Mouse (Mus musculus) liver, embryonic 16.5 days (tissue): ENCODE results near the gene Loxl1. TPM values are rescaled to one million over a fixed set of nuclear protein-coding genes. Genes with fewer than 3 reads are reported as not detected.

ENCODE experiments used
- ATAC-seq: fragments of 200-750 bp; cut with Nextera tagmentation; 2 replicates; pipeline ENCODE4 v1.8.0; 2017; ENCODE audit warnings: low read depth, mild to moderate bottlenecking, moderate number of reproducible peaks, moderate library complexity
- H3K27ac ChIP-seq: fragments of 300-500 bp; sonication (generic); 2 replicates; pipeline ENCODE4 v1.5.1; 2014; ENCODE audit warnings: mild to moderate bottlenecking, low read length
- H3K27me3 ChIP-seq: fragments of 300-500 bp; sonication (generic); 2 replicates; pipeline ENCODE4 v1.6.1; 2014; ENCODE audit warnings: low read depth, low read length, mixed read lengths; ENCODE audit not compliant: control insufficient read depth, insufficient read depth
- H3K36me3 ChIP-seq: fragments of 300-500 bp; sonication (generic); 2 replicates; pipeline ENCODE4 v1.6.1; 2014; ENCODE audit warnings: mild to moderate bottlenecking; ENCODE audit not compliant: control insufficient read depth, insufficient read depth
- H3K4me1 ChIP-seq: fragments of 300-500 bp; sonication (generic); 2 replicates; pipeline ENCODE4 v1.6.1; 2014; ENCODE audit warnings: low read depth, low read length, mixed read lengths; ENCODE audit not compliant: control insufficient read depth
- H3K4me2 ChIP-seq: fragments of 300-500 bp; sonication (generic); 2 replicates; pipeline ENCODE4 v1.6.1; 2014; ENCODE audit warnings: low read depth, low read length, mixed read lengths
- H3K4me3 ChIP-seq: fragments of 300-500 bp; sonication (generic); 2 replicates; pipeline ENCODE4 v1.5.1; 2014; ENCODE audit warnings: low read depth, mild to moderate bottlenecking, low read length
- H3K9ac ChIP-seq: fragments of 300-500 bp; sonication (generic); 2 replicates; pipeline ENCODE4 v1.6.1; 2014; ENCODE audit warnings: low read depth, low read length
- H3K9me3 ChIP-seq: fragments of 300-500 bp; sonication (generic); replicated peaks from 2 replicates; pipeline ENCODE4 v1.6.1; 2016; ENCODE audit warnings: low read length; ENCODE audit not compliant: control insufficient read depth
- WGBS: fragments of 180-500 bp; shearing (Covaris S2); extraction: QIAGEN DNeasy Blood & Tissue Kit; methylation state at CpG from one replicate; pipeline ENCODE4 v1.1.7; 2014; ENCODE audit not compliant: insufficient replicate concordance; 5-methylcytosine and 5-hydroxymethylcytosine counted together
- polyA plus RNA-seq: library from polyadenylated mRNA; unstranded; fragments of >200 nt; fragmentation: Nextera tagmentation; extraction: Ambion mirVana; gene quantifications from 2 replicates; pipeline ENCODE4 v1.2.1, GENCODE M21; 2015

The Loxl1 gene
- polyA plus RNA-seq, 1 experiment from 2014 or later = 2.2 TPM

DNA sequence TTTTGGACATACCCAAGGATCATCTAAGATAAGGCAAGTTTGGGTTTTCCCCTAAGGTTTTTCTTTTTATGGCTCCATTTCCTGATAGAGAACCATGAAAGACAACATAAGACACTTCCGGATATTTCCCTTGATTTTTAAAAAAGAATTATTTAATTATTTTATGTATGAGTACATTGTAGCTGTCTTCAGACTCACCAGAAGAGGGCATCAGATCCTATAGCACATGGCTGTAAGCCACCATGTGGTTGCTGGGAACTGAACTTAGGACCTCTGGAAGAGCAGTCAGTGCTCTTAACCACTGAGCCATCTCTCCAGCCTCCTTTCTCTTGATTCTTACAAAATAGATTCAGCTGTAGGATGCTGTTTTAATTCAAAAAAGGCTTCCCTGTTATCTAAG is 28.8 kb upstream of the Loxl1 start:
- no peaks in the 10 kb centered on the region for H3K9me3 ChIP-seq
- H3K4me2 ChIP-seq = no peak overlapping the region
- H3K4me3 ChIP-seq = no peak overlapping the region
- H3K9ac ChIP-seq = no peak overlapping the region
- no peaks in the 10 kb centered on the region for H3K27me3 ChIP-seq
- 67% methylated on average over 1 of the region's 1 CpGs for WGBS
- H3K36me3 ChIP-seq = no peaks in the 10 kb centered on the region
- H3K4me1 ChIP-seq = no peaks in the 10 kb centered on the region
- ATAC-seq = no peak
- no peak overlapping the region for H3K27ac ChIP-seq

DNA sequence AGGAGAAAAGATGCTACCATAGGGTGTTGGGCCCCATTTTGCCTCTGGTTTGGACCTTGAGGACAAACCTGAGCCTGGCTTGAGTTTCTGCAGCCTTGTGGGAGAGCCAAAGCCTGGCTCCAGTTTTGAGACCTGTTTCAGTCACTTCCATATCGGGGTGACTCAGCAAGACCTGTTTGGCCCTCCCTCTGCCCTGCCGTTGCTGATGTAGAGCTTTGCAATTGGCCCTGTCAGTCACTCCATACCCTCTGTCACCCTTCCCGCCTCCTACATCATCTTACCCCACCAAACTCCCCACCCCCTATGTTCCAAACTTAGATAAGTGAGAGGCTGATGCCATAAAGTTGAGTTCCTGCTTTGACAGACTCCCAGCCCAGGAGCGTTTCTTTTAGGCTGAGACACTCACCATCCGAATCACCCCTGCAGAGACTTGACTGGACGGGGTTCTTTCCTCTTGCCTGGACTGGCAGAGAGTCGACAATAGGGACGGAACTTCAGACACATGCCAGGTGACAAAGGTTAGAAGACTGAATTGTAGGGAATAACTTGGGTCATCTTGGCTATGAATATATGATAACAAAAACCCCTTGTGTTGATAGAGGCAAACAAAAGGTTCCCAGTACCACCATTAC is 23.8 kb upstream of the Loxl1 start:
- Histone ChIP-seq H3K27ac (no peak overlapping the region), H3K9me3 (no peaks in the 10 kb centered on the region), H3K36me3 (no peaks in the 10 kb centered on the region), H3K4me1 (no peaks in the 10 kb centered on the region), H3K9ac (no peak overlapping the region), H3K27me3 (no peaks in the 10 kb centered on the region), H3K4me2 (no peak overlapping the region), H3K4me3 (no peak overlapping the region)
- 49% methylated on average over 8 of the region's 8 CpGs for WGBS
- no peak for ATAC-seq

DNA sequence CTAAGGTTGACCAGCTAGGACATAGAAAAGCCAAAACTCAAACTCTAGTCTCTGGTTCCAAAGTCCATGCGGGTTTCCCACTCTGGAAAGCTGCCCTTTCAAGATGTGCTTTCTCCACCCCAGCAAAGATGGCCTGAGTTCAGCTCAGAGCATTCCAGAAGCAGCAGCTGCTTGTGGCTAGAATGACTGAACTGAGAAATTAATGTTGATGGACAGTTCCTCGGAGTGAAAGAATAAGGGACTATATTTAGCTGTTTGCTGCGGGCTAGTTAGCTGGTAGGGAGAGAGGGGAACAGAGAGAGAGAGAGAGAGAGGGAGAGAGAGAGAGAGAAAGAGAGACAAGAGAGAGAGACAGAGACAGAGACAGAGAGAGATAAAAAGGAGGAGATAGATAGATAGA is 18.3 kb upstream of the Loxl1 start:
- ATAC-seq = no peak
- no peaks in the 10 kb centered on the region for H3K4me1 ChIP-seq
- H3K9me3 ChIP-seq = no peaks in the 10 kb centered on the region
- no peak overlapping the region for H3K27ac ChIP-seq
- no peak overlapping the region for H3K4me3 ChIP-seq
- WGBS = 40% methylated on average over 3 of the region's 3 CpGs
- no peaks in the 10 kb centered on the region for H3K27me3 ChIP-seq
- no peaks in the 10 kb centered on the region for H3K36me3 ChIP-seq
- no peak overlapping the region for H3K9ac ChIP-seq
- H3K4me2 ChIP-seq = no peak overlapping the region

DNA sequence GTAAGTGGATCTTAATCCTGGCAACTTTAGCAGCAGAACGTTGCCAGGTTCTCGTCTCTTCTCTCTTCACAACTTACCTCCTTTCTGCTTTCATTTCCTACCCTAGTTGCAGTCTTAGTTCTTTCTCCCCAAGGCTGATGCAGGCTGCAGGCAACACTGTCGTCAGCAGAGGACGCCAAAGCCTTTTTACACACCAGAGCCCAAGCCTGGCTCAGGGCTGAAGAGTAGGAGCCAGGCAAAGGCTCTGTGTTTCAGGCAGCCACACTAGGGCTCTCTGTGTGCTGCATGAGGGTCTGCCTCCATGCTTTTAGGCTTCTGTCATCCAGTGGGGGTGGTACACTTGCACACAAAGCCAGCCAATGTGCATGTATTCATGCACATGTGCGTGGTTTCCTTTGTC is 17.3 kb upstream of the Loxl1 start:
- no peak overlapping the region for H3K27ac ChIP-seq
- WGBS = 13% methylated on average over 5 of the region's 5 CpGs
- ATAC-seq = no peak
- H3K9ac ChIP-seq = no peak overlapping the region
- H3K27me3 ChIP-seq = no peaks in the 10 kb centered on the region
- no peaks in the 10 kb centered on the region for H3K36me3 ChIP-seq
- H3K4me1 ChIP-seq = no peaks in the 10 kb centered on the region
- H3K9me3 ChIP-seq = no peaks in the 10 kb centered on the region
- no peak overlapping the region for H3K4me2 ChIP-seq
- H3K4me3 ChIP-seq = no peak overlapping the region

DNA sequence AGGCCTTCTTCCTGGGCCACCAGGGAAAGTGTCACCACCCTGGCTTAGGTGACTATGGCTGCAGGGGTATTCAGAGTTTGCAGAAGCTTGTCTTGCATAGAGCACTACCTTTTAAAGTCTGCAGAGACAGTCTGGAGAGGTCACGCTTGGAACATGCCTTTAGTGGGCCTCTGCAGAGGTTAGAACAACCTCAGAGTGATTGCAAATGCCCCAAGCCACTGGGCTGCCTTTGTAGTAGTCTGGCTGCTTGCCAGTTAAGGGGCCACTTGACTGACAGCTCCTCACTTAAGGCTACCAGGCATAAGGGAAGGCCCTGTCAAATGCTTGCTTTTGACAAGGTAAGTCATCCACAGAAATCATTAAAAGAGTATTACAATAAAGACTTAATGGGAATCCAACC is 14.4 kb upstream of the Loxl1 start:
- Histone ChIP-seq H3K27ac (no peak overlapping the region), H3K27me3 (no peaks in the 10 kb centered on the region), H3K36me3 (no peaks in the 10 kb centered on the region), H3K4me1 (no peaks in the 10 kb centered on the region), H3K9me3 (no peaks in the 10 kb centered on the region), H3K4me3 (no peak overlapping the region), H3K4me2 (no peak overlapping the region), H3K9ac (no peak overlapping the region)
- no peak for ATAC-seq
- 50% methylated on average over 1 of the region's 1 CpGs for WGBS

DNA sequence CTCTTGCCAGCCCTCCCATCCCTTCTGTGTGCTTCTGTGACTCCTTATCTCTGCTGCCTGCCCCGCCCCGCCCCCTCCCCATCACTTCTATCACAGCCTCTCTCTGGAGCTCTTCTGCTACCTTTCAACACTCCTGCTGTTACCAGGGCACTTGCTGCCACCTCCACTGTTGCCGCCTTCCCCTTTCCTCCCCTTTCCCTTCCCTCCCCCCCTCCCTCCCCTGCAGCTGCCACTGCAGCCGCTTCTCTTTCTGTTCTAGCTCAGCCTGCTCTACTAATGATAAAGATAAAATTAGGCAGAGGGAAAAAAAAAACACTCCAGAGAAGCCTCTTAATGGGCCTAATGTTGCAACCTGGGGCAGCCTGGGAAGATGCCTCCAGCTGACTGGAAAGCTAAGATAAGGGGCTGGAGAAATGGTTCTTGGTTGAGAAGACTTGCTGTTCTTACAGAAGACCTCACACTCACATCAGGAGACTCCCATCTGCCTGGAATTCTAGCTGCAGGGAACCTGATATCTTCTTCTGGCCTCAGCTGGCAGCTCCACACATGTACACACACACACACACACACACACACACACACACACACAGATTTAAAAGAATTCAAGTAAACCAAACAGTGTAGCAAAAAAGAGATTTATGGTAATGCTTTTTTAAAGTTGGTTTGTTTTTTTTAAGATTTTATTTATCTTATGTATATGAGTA is 13.6 kb upstream of the Loxl1 start:
- Histone ChIP-seq H3K27me3 (no peaks in the 10 kb centered on the region), H3K36me3 (no peaks in the 10 kb centered on the region), H3K4me3 (no peak overlapping the region), H3K27ac (no peak overlapping the region), H3K4me2 (no peak overlapping the region), H3K9me3 (no peaks in the 10 kb centered on the region), H3K9ac (no peak overlapping the region), H3K4me1 (no peaks in the 10 kb centered on the region)
- 13% methylated on average over 4 of the region's 4 CpGs for WGBS
- ATAC-seq = no peak

DNA sequence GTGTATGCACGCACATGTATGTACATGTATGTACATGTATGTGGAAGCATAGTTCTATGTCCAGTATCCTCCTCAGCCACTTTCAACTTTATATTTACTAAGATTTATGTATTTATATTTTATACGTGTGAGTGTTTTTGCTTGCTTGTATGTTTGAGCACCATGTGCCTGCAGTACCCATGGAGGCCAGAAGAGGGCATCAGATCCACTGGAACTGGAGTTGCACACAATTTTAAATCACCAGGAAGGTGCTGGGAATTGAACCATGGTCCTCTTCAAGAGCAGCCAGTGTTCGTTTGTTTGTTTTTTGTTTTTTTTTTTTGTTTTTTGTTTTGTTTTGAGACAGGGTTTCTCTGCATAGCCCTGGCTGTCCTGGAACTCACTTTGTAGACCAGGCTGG is 8.7 kb upstream of the Loxl1 start:
- H3K27ac ChIP-seq = no peak overlapping the region
- H3K4me2 ChIP-seq = no peak overlapping the region
- H3K27me3 ChIP-seq = no peaks in the 10 kb centered on the region
- H3K9me3 ChIP-seq = no peaks in the 10 kb centered on the region
- ATAC-seq = no peak
- WGBS = 78% methylated on average over 3 of the region's 3 CpGs
- no peaks in the 10 kb centered on the region for H3K36me3 ChIP-seq
- no peak overlapping the region for H3K9ac ChIP-seq
- H3K4me1 ChIP-seq = no peaks in the 10 kb centered on the region
- H3K4me3 ChIP-seq = no peak overlapping the region

DNA sequence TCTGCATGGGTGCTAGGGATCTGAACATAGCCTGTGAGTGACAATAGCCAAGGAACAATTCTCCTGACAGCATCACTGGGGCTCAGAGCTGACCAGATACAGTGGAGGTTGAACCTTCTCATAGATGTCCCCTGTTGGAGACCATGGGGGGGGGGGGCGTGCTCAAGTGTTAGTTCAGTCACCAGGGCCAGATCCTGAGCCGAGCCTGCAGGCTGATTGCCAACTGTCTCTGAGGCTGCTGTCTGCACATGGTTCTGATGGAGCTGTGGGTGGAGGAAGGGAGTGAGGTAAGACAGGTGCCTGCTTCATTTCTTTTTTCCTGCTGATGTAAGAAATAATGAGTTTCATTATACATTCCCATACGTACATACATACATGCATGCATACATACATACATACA is 5.3 kb upstream of the Loxl1 start:
- Histone ChIP-seq H3K27me3 (peaks cover 4% of the 10 kb centered on the region), H3K4me1 (no peaks in the 10 kb centered on the region), H3K27ac (no peak overlapping the region), H3K4me2 (no peak overlapping the region), H3K36me3 (no peaks in the 10 kb centered on the region), H3K9ac (no peak overlapping the region), H3K4me3 (no peak overlapping the region), H3K9me3 (no peaks in the 10 kb centered on the region)
- WGBS = 55% methylated on average over 3 of the region's 3 CpGs
- ATAC-seq = no peak

DNA sequence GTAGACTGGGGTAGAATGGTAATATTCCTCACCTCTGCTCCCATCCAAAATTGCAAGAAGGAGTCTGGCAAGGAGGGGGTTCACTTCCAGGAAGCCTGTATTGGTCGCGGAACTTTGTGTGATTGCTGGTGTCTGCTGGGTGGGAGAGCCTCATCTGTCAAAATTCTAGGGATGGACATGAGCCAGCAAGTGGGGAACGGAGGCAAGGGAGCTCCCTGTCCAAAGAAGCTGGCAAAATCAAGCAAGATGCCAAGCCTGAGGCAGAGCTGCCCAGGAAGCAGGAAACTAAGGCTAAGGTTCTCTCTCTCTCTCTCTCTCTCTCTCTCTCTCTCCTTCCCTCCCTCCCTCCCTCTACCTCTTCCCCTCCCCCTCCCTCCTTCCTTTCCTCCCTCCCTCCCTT is 4.4 kb upstream of the Loxl1 start:
- Histone ChIP-seq H3K4me1 (no peaks in the 10 kb centered on the region), H3K27me3 (peaks cover 13% of the 10 kb centered on the region), H3K4me2 (no peak overlapping the region), H3K36me3 (no peaks in the 10 kb centered on the region), H3K27ac (no peak overlapping the region), H3K9me3 (no peaks in the 10 kb centered on the region), H3K4me3 (no peak overlapping the region), H3K9ac (no peak overlapping the region)
- 45% methylated on average over 3 of the region's 3 CpGs for WGBS
- no peak for ATAC-seq
